Mouse (Mus musculus): ENCODE results near the gene Piwil1. TPM values are rescaled to one million over a fixed set of nuclear protein-coding genes. Genes with fewer than 3 reads are reported as not detected.
A peak's percentile ranks its signal among the peaks of the same experiment; 100 is the strongest.
"Not testable (repeated sequence)": the region's sequence is repeated elsewhere in the genome, so short reads cannot be mapped to it uniquely, and the experiment has no call there.

Gene Piwil1
- total RNA-seq, 1 experiment: 0.62 TPM

- in situ Hi-C loops (cut with MboI; ENCODE audit: low sequenced_read_pairs in 2 of 2, unreplicated experiment in 2 of 2): no loop called here
- H3K4me1 ChIP-seq (ENCODE audit: control insufficient read depth in 2 of 2, insufficient read depth in 2 of 2, low read length in 2 of 2, poor library complexity in 1 of 2): peaks cover 0 to 3% of the 10 kb centered on the region in 2 experiments; a peak in 2 of 4 replicates
- TF ChIP-seq CHD2 (IDR thresholded peaks at IDR 0.05; ENCODE audit: low read depth, low read length): no peak
- no peak for TF ChIP-seq ZNF384 (IDR thresholded peaks at IDR 0.05; ENCODE audit: low read depth, low read length)
- TF ChIP-seq HCFC1 (IDR thresholded peaks at IDR 0.05; ENCODE audit: borderline replicate concordance, insufficient read depth, low read length): no peak
- no peak for TF ChIP-seq MAFK (IDR thresholded peaks at IDR 0.05; ENCODE audit: insufficient read depth, low read depth, low read length)
- H3K36me3 ChIP-seq (ENCODE audit: control insufficient read depth, insufficient read depth, low read length, poor library complexity, severe bottlenecking): no peaks in the 10 kb centered on the region
- no peak overlapping the region for H3K4me3 ChIP-seq (ENCODE audit: insufficient read depth in 1 of 2, low read depth in 1 of 2, low read length in 2 of 2, poor library complexity in 1 of 2, severe bottlenecking in 1 of 2)
- no peaks in the 10 kb centered on the region for H3K9me3 ChIP-seq (ENCODE audit: control insufficient read depth, insufficient read depth, low read depth, low read length)
- H3K9ac ChIP-seq (ENCODE audit: insufficient read depth, low read depth, low read length, poor library complexity, severe bottlenecking): no peak overlapping the region
- DNase-seq (ENCODE audit: low read depth, low spot score): no peak
- no peak overlapping the region for H3K27ac ChIP-seq (ENCODE audit: insufficient read depth, low read depth, low read length, poor library complexity, severe bottlenecking)
Observed at GRCm38 (mm10) chr5:128708929-128709328, 6.6 kb downstream of the Piwil1 start.

GRCm38 (mm10) chr5:128710596-128710995 lies 8.3 kb downstream of the Piwil1 start:
- Histone ChIP-seq H3K9me3 (ENCODE audit: control insufficient read depth, insufficient read depth, low read depth, low read length) (no peaks in the 10 kb centered on the region), H3K4me1 (ENCODE audit: control insufficient read depth in 2 of 2, insufficient read depth in 2 of 2, low read length in 2 of 2, poor library complexity in 1 of 2) (peaks cover 0 to 3% of the 10 kb centered on the region in 2 experiments; a peak in 2 of 4 replicates), H3K36me3 (ENCODE audit: control insufficient read depth, insufficient read depth, low read length, poor library complexity, severe bottlenecking) (no peaks in the 10 kb centered on the region), H3K27ac (ENCODE audit: insufficient read depth, low read depth, low read length, poor library complexity, severe bottlenecking) (no peak overlapping the region), H3K9ac (ENCODE audit: insufficient read depth, low read depth, low read length, poor library complexity, severe bottlenecking) (no peak overlapping the region), H3K4me3 (ENCODE audit: insufficient read depth in 1 of 2, low read depth in 1 of 2, low read length in 2 of 2, poor library complexity in 1 of 2, severe bottlenecking in 1 of 2) (no peak overlapping the region)
- peak; percentile 54 for DNase-seq (ENCODE audit: low read depth, low spot score)
- TF ChIP-seq CHD2 (IDR thresholded peaks at IDR 0.05; ENCODE audit: low read depth, low read length): no peak
- no peak for TF ChIP-seq ZNF384 (IDR thresholded peaks at IDR 0.05; ENCODE audit: low read depth, low read length)
- no peak for TF ChIP-seq MAFK (IDR thresholded peaks at IDR 0.05; ENCODE audit: insufficient read depth, low read depth, low read length)
- no peak for TF ChIP-seq ZC3H11A (IDR thresholded peaks at IDR 0.05; ENCODE audit: borderline replicate concordance, low read depth, low read length)
- TF ChIP-seq HCFC1 (IDR thresholded peaks at IDR 0.05; ENCODE audit: borderline replicate concordance, insufficient read depth, low read length): no peak
- in situ Hi-C loops (cut with MboI; ENCODE audit: low sequenced_read_pairs in 2 of 2, unreplicated experiment in 2 of 2): no loop called here

GRCm38 (mm10) chr5:128711847-128712246 lies 9.5 kb downstream of the Piwil1 start:
- Histone ChIP-seq H3K4me1 (ENCODE audit: control insufficient read depth in 2 of 2, insufficient read depth in 2 of 2, low read length in 2 of 2, poor library complexity in 1 of 2) (peaks cover 0 to 2% of the 10 kb centered on the region in 2 experiments; a peak in 2 of 4 replicates), H3K9ac (ENCODE audit: insufficient read depth, low read depth, low read length, poor library complexity, severe bottlenecking) (no peak overlapping the region), H3K36me3 (ENCODE audit: control insufficient read depth, insufficient read depth, low read length, poor library complexity, severe bottlenecking) (no peaks in the 10 kb centered on the region), H3K27ac (ENCODE audit: insufficient read depth, low read depth, low read length, poor library complexity, severe bottlenecking) (no peak overlapping the region), H3K4me3 (ENCODE audit: insufficient read depth in 1 of 2, low read depth in 1 of 2, low read length in 2 of 2, poor library complexity in 1 of 2, severe bottlenecking in 1 of 2) (no peak overlapping the region), H3K9me3 (ENCODE audit: control insufficient read depth, insufficient read depth, low read depth, low read length) (no peaks in the 10 kb centered on the region)
- in situ Hi-C loops (cut with MboI; ENCODE audit: low sequenced_read_pairs in 2 of 2, unreplicated experiment in 2 of 2): no loop called here
- TF ChIP-seq HCFC1 (IDR thresholded peaks at IDR 0.05; ENCODE audit: borderline replicate concordance, insufficient read depth, low read length): no peak
- no peak for TF ChIP-seq ZNF384 (IDR thresholded peaks at IDR 0.05; ENCODE audit: low read depth, low read length)
- TF ChIP-seq CHD2 (IDR thresholded peaks at IDR 0.05; ENCODE audit: low read depth, low read length): no peak
- no peak for TF ChIP-seq MAFK (IDR thresholded peaks at IDR 0.05; ENCODE audit: insufficient read depth, low read depth, low read length)
- peak; percentile 30; the same call in 1 of the 2 replicates for TF ChIP-seq ZC3H11A (IDR thresholded peaks at IDR 0.05; ENCODE audit: borderline replicate concordance, low read depth, low read length)
- peak; percentile 60 for DNase-seq (ENCODE audit: low read depth, low spot score)

- Histone ChIP-seq H3K4me1 (ENCODE audit: control insufficient read depth in 2 of 2, insufficient read depth in 2 of 2, low read length in 2 of 2, poor library complexity in 1 of 2) (peaks cover 0 to 2% of the 10 kb centered on the region in 2 experiments; a peak in 1 of 4 replicates), H3K27ac (ENCODE audit: insufficient read depth, low read depth, low read length, poor library complexity, severe bottlenecking) (no peak overlapping the region), H3K36me3 (ENCODE audit: control insufficient read depth, insufficient read depth, low read length, poor library complexity, severe bottlenecking) (no peaks in the 10 kb centered on the region), H3K9me3 (ENCODE audit: control insufficient read depth, insufficient read depth, low read depth, low read length) (no peaks in the 10 kb centered on the region), H3K9ac (ENCODE audit: insufficient read depth, low read depth, low read length, poor library complexity, severe bottlenecking) (no peak overlapping the region), H3K4me3 (ENCODE audit: insufficient read depth in 1 of 2, low read depth in 1 of 2, low read length in 2 of 2, poor library complexity in 1 of 2, severe bottlenecking in 1 of 2) (0 out of 4 replicates have a peak overlapping the region, but pooled peaks of 1 of the 2 experiments have one; percentile 12)
- no peak for DNase-seq (ENCODE audit: low read depth, low spot score)
- TF ChIP-seq HCFC1 (IDR thresholded peaks at IDR 0.05; ENCODE audit: borderline replicate concordance, insufficient read depth, low read length) (no peak), ZNF384 (IDR thresholded peaks at IDR 0.05; ENCODE audit: low read depth, low read length) (no peak), CHD2 (IDR thresholded peaks at IDR 0.05; ENCODE audit: low read depth, low read length) (no peak), ZC3H11A (IDR thresholded peaks at IDR 0.05; ENCODE audit: borderline replicate concordance, low read depth, low read length) (no peak)
- in situ Hi-C loops (cut with MboI; ENCODE audit: low sequenced_read_pairs in 2 of 2, unreplicated experiment in 2 of 2): no loop called here
Observed at GRCm38 (mm10) chr5:128715171-128715570, 12.8 kb downstream of the Piwil1 start.

GRCm38 (mm10) chr5:128720461-128720860 lies 18.1 kb downstream of the Piwil1 start:
- H3K9ac ChIP-seq (ENCODE audit: insufficient read depth, low read depth, low read length, poor library complexity, severe bottlenecking); H3K36me3 ChIP-seq (ENCODE audit: control insufficient read depth, insufficient read depth, low read length, poor library complexity, severe bottlenecking); H3K4me3 ChIP-seq (ENCODE audit: insufficient read depth in 1 of 2, low read depth in 1 of 2, low read length in 2 of 2, poor library complexity in 1 of 2, severe bottlenecking in 1 of 2); DNase-seq (ENCODE audit: low read depth, low spot score); H3K27ac ChIP-seq (ENCODE audit: insufficient read depth, low read depth, low read length, poor library complexity, severe bottlenecking); in situ Hi-C loops (cut with MboI; ENCODE audit: low sequenced_read_pairs in 2 of 2, unreplicated experiment in 2 of 2); H3K9me3 ChIP-seq (ENCODE audit: control insufficient read depth, insufficient read depth, low read depth, low read length); H3K4me1 ChIP-seq (ENCODE audit: control insufficient read depth in 2 of 2, insufficient read depth in 2 of 2, low read length in 2 of 2, poor library complexity in 1 of 2): not testable (repeated sequence)
